Mouse (Mus musculus) stomach, embryonic 15.5 days (tissue): Measurements from ENCODE around the gene Poc1b. TPM values are rescaled to one million over a fixed set of nuclear protein-coding genes. Genes with fewer than 3 reads are reported as not detected.

Experiments
- ATAC-seq: fragments of 200-750 bp; cut with Nextera tagmentation; 2 replicates; pipeline ENCODE4 v1.8.0; 2017; ENCODE audit warnings: low read depth, moderate number of reproducible peaks, moderate TSS enrichment; ENCODE audit not compliant: insufficient read depth, low FRiP score
- H3K27ac ChIP-seq: fragments of 300-500 bp; sonication (generic); 2 replicates; pipeline ENCODE4 v1.5.1; 2015; ENCODE audit warnings: mild to moderate bottlenecking, inconsistent platforms
- H3K27me3 ChIP-seq: fragments of 300-500 bp; sonication (generic); replicated peaks from 2 replicates; pipeline ENCODE4 v1.6.1; 2015; ENCODE audit warnings: inconsistent platforms
- H3K36me3 ChIP-seq: fragments of 300-500 bp; sonication (generic); 2 replicates; pipeline ENCODE4 v1.6.1; 2015; ENCODE audit warnings: inconsistent platforms
- H3K4me1 ChIP-seq: fragments of 300-500 bp; sonication (generic); 2 replicates; pipeline ENCODE4 v1.6.1; 2015; ENCODE audit warnings: inconsistent platforms
- H3K4me2 ChIP-seq: fragments of 300-500 bp; sonication (generic); 2 replicates; pipeline ENCODE4 v1.6.1; 2015; ENCODE audit warnings: mild to moderate bottlenecking, inconsistent platforms
- H3K4me3 ChIP-seq: fragments of 300-500 bp; sonication (generic); replicated peaks from 2 replicates; pipeline ENCODE4 v1.5.1; 2015; ENCODE audit warnings: inconsistent platforms
- H3K9ac ChIP-seq: fragments of 300-500 bp; sonication (generic); 2 replicates; pipeline ENCODE4 v1.6.1; 2015; ENCODE audit warnings: inconsistent platforms
- H3K9me3 ChIP-seq: fragments of 300-500 bp; sonication (generic); 2 replicates; pipeline ENCODE4 v1.6.1; 2016; ENCODE audit warnings: inconsistent platforms
- WGBS: fragments of 180-500 bp; shearing (Covaris S2); methylation state at CpG from one replicate; pipeline ENCODE4 v1.1.7; 2015; 5-methylcytosine and 5-hydroxymethylcytosine counted together
- polyA plus RNA-seq: library from polyadenylated mRNA; unstranded; fragments of >200 nt; fragmentation: Nextera tagmentation; extraction: Ambion mirVana; gene quantifications from 2 replicates; pipeline ENCODE4 v1.2.1, GENCODE M21; 2015

The Poc1b gene
- polyA plus RNA-seq, 1 experiment from 2014 or later, result 17.7 TPM

DNA sequence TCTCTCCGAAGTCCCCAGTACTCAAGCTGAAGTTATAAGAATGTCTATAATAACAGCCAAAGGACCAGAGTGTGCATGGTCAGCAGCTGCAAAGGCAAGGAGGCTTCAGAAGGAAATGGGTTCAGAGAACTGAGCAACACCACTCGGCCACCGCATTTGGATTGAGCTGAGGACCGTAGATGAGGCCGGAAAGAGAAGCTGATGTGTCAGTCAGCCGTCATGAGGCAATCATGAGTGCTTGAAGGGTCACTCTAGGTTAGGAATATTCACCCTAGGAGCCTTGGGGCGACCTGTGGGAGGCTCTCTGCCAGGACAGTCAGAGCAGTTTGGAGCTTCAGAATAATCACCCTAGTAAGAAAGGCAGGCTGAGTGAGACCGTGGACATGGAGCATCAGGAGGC is 74.7 kb downstream of the Poc1b start:
- Histone ChIP-seq H3K27ac (no peak overlapping the region), H3K9ac (no peak overlapping the region), H3K9me3 (no peaks in the 10 kb centered on the region), H3K4me2 (no peak overlapping the region), H3K36me3 (no peaks in the 10 kb centered on the region), H3K4me3 (no peak overlapping the region), H3K4me1 (no peaks in the 10 kb centered on the region), H3K27me3 (no peaks in the 10 kb centered on the region)
- ATAC-seq, result no peak; the same call in 1 of the 2 replicates
- 87% methylated on average over 8 of the region's 8 CpGs for WGBS

DNA sequence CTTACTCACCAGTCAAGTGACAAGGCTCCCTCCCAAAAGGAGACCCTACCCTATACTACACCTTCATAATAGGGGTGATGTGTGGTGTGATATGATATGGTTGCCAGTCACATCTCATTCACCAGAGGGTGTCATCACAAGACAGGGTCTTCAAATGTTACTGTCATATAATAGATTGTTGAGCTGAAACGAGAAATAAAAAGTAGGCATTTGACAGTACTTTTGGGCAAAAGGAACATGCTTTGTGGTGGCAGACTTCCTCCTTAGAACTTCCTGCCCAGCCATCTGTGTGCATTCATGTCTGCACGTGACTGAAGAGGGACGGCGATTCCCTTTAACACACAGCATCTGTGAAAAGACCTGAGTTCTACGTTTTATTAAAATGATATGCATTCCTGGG is 75.3 kb downstream of the Poc1b start:
- Histone ChIP-seq H3K36me3 (no peaks in the 10 kb centered on the region), H3K4me1 (no peaks in the 10 kb centered on the region), H3K9me3 (no peaks in the 10 kb centered on the region), H3K27ac (no peak overlapping the region), H3K4me2 (no peak overlapping the region), H3K27me3 (no peaks in the 10 kb centered on the region), H3K9ac (no peak overlapping the region), H3K4me3 (no peak overlapping the region)
- ATAC-seq, result no peak
- 74% methylated on average over 5 of the region's 5 CpGs for WGBS

DNA sequence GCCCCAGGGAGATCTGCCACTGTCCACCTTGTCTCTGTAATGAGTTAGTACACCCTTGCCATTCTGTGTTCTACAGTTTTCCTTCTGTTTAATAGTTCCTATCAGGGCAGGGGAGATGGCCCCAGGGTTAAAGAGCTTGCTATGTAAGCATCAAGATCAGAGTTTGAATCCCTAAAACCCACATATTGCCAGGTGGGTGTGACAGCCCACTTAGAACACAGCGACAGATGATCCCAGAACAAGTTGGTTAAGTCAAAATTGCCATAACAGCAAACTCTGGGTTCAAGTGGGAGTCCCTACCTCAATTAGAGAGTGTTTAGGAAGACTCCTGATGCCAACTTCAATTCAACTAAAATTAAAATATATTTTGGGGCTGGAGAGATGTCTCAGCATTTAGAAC is 81.3 kb downstream of the Poc1b start:
- 85% methylated on average over 1 of the region's 1 CpGs for WGBS
- H3K9me3 ChIP-seq, result no peaks in the 10 kb centered on the region
- no peak for ATAC-seq

DNA sequence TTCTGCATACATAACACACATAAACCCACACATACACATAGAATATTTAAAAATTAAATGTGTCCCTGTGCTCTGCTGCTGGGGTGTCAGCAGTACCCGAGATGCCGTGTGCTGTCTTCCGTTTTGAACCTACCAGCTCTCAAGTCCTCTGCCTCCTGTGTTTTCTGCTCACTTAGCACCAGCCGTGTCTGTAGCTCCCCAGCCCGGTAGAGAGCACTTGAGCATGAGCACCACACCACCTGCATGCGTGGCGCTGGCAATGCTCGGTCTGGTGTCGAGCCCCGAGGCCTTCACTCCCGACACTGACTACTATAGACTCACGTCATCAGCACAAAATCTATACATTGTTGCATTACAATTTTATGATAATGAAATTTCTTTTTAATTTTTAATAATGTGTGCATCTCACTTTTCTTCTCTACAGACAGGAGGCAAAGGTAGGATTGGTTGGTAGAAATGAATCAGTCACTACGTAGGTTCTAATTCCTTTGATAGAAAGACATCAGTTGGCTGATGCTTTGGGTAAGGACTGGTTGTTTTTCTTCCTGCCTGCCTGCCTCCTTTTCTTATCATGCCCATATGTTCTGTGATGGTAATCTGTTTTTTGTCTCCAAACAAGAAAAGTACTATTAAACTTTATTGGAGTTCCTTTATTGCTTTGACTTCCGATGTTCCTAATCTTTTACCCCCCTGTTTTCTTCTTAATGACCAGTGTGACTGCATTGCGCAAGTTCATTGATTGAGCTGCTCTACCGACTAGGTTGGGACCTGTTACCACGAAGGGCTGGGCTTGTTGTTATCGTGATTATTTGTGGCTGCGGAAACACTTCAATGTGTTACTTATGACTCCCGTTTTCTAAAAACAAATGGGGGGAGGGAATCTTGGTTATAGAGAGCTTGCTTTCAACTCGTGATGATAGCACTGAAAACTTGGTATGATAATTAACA is 82.1 kb downstream of the Poc1b start:
- H3K27me3 ChIP-seq, result no peaks in the 10 kb centered on the region
- 88% methylated on average over 21 of the region's 21 CpGs for WGBS
- H3K4me1 ChIP-seq, result no peaks in the 10 kb centered on the region
- no peaks in the 10 kb centered on the region for H3K9me3 ChIP-seq
- H3K9ac ChIP-seq, result no peak overlapping the region
- H3K4me3 ChIP-seq, result no peak overlapping the region
- no peak for ATAC-seq
- no peaks in the 10 kb centered on the region for H3K36me3 ChIP-seq
- no peak overlapping the region for H3K4me2 ChIP-seq
- H3K27ac ChIP-seq, result no peak overlapping the region

More for the DNA sequence above, 81.3 kb downstream of the Poc1b start:
- no peaks in the 10 kb centered on the region for H3K27me3 ChIP-seq
- H3K9ac ChIP-seq, result no peak overlapping the region
- H3K4me3 ChIP-seq, result no peak overlapping the region
- no peaks in the 10 kb centered on the region for H3K36me3 ChIP-seq
- H3K27ac ChIP-seq, result no peak overlapping the region
- H3K4me2 ChIP-seq, result no peak overlapping the region
- H3K4me1 ChIP-seq, result no peaks in the 10 kb centered on the region

DNA sequence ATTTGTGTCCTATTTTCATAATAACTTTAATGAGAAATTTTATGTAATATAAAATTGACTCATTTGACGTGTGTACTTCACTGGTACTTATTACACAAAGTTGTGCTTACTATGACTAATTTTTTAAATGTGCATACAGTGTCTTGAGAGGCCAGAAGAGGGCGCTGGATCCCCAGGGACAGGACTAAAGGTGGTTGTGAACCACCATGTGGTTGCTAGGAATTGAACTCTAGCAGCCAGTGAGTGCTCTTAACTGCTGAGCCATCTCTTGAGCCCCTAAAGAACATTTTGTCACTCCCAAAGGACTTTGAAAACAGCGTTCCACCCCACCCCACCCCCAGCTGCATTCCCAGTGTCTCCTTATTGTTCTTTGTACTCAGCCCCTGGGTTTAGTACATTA is 84.0 kb downstream of the Poc1b start:
- H3K4me3 ChIP-seq, result no peak overlapping the region
- H3K4me2 ChIP-seq, result no peak overlapping the region
- H3K9ac ChIP-seq, result no peak overlapping the region
- no peak for ATAC-seq
- H3K9me3 ChIP-seq, result no peaks in the 10 kb centered on the region
- no peaks in the 10 kb centered on the region for H3K27me3 ChIP-seq
- H3K27ac ChIP-seq, result no peak overlapping the region
- no peaks in the 10 kb centered on the region for H3K36me3 ChIP-seq
- H3K4me1 ChIP-seq, result no peaks in the 10 kb centered on the region
- WGBS, result 57% methylated on average over 3 of the region's 3 CpGs

DNA sequence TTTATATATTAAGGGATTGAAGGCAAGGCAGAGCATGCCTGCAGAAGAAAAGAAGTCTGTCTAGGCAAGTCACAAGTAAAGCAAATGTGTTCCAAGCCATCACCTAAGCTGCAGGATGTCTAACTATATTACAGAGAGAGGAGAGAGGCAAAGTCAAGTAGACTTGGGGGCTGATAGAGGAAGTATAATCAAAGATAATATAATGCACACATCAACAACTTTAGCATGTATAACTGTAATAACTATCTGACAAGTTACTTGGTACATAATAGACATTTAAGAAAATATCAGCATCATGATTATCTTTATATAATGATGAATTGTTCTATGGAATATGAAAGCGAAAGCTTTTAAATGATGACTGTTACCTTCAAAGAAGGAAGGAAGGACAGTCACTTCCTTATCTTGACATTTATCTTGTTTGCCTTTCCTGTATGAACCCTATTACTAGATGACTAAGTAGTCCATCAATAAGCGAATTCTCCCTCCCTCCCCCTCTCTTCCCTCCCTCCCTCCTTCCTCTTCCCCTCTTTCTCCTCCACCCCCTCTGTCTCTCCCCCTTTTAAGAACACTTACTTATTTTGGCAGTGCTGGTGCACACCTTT is 87.7 kb downstream of the Poc1b start:
- no peaks in the 10 kb centered on the region for H3K4me1 ChIP-seq
- no peak overlapping the region for H3K4me3 ChIP-seq
- H3K4me2 ChIP-seq, result no peak overlapping the region
- H3K9me3 ChIP-seq, result no peaks in the 10 kb centered on the region
- H3K27ac ChIP-seq, result no peak overlapping the region
- ATAC-seq, result no peak
- H3K27me3 ChIP-seq, result no peaks in the 10 kb centered on the region
- WGBS, result 67% methylated on average over 2 of the region's 2 CpGs
- H3K9ac ChIP-seq, result no peak overlapping the region
- no peaks in the 10 kb centered on the region for H3K36me3 ChIP-seq

DNA sequence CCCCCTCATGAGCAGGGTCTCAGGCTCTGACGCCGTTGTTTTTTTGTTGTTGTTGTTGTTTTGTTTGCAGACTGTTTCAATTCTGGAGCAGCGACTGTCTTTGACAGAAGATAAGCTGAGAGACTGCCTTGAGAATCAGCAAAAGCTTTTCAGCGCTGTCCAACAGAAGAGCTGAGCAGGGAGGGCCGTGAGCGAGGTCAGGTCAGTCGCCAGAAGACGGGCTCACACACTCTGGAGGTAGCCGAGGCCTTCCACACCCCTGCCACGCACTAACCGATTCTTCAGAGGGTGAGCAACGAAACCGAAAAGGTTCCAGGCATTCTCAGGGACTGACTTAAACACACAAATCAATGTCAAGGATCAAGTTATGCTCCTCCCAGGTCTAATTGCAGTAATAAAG is 89.7 kb downstream of the Poc1b start:
- Histone ChIP-seq H3K9ac (no peak overlapping the region), H3K27me3 (no peaks in the 10 kb centered on the region), H3K36me3 (no peaks in the 10 kb centered on the region), H3K27ac (no peak overlapping the region), H3K4me2 (no peak overlapping the region), H3K4me3 (no peak overlapping the region), H3K4me1 (no peaks in the 10 kb centered on the region), H3K9me3 (no peaks in the 10 kb centered on the region)
- 65% methylated on average over 13 of the region's 13 CpGs for WGBS
- ATAC-seq, result no peak

DNA sequence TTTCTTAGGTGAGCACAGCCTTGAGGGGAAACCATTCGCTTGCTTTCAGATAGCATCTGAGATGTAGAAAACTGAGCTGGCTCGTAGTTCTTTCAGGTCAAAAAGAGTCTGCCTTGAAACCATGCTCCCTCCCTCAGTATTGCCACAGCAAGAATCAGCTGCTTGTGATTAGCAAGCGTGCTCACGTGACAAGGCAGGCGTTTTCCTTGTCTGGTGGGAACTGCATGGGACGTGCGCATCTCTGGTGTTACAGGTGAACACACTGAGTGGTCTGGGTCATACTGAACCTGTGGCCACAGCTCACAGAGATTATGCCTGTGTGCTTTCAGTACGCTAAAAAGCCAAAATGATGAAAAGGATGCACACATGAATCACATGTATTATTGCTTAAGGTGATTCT is 90.3 kb downstream of the Poc1b start:
- Histone ChIP-seq H3K4me1 (no peaks in the 10 kb centered on the region), H3K4me2 (no peak overlapping the region), H3K4me3 (no peak overlapping the region), H3K27me3 (no peaks in the 10 kb centered on the region), H3K9me3 (no peaks in the 10 kb centered on the region), H3K9ac (no peak overlapping the region), H3K36me3 (no peaks in the 10 kb centered on the region), H3K27ac (no peak overlapping the region)
- no peak for ATAC-seq
- 75% methylated on average over 8 of the region's 8 CpGs for WGBS

DNA sequence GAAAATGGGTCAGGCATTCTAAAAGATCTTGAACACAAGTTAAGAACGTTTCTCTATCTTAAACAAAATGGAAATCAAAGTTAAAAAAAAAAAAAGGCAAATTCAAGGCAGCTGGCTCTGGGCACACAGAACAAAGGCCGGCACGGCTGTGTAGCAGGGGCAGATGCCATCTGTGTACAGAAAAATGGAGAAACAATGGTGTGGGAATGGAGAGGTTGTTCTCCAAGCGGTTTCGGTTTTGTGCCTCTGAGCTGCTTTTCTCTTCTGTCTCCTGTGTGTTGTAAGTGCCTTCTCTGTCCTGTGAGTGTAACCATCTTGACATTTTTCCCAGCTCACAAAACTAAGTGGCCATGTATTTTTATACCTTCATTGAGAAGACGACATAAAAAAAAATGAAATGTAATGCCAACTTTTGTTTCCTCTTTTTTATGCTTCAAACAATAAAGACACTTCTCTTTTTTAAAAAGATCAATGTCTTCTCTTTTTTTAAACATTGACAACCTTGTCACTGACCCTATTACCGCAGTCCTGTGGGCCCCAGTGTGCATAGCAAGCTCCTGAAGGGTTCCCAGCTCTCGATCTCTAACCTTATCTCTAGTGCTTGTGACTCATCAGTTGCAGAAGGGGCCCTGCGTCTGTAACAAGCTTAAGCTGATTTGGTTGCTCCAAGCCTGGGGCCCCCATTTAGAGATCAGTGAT is 90.9 kb downstream of the Poc1b start:
- no peak overlapping the region for H3K9ac ChIP-seq
- no peak overlapping the region for H3K4me2 ChIP-seq
- no peaks in the 10 kb centered on the region for H3K36me3 ChIP-seq
- H3K4me1 ChIP-seq, result peaks cover 3% of the 10 kb centered on the region; the same call in 1 of the 2 replicates
- no peaks in the 10 kb centered on the region for H3K27me3 ChIP-seq
- no peaks in the 10 kb centered on the region for H3K9me3 ChIP-seq
- H3K4me3 ChIP-seq, result no peak overlapping the region
- WGBS, result 68% methylated on average over 9 of the region's 9 CpGs
- no peak overlapping the region for H3K27ac ChIP-seq
- ATAC-seq, result no peak

DNA sequence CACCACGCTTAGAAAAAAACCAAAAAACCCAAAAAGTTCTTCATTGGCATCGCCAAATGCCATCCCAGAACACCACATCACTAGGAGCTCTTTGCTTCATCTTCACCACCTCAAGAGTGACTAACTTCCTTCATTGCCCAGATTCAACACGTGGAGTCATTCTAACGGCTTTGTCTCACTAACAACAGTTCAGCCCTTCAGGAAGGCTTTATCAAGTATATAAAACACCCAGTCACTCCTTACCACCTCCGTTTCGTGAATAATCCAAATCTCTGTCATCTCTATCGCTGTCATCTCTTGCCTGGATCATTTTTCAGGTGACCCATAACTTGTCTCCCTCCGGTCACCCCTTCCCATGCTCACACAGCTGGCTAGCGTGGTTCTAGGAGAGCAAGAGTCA is 92.1 kb downstream of the Poc1b start:
- WGBS, result 94% methylated on average over 9 of the region's 9 CpGs
- no peak overlapping the region for H3K27ac ChIP-seq
- no peak for ATAC-seq
- no peak overlapping the region for H3K4me2 ChIP-seq
- no peaks in the 10 kb centered on the region for H3K9me3 ChIP-seq
- H3K27me3 ChIP-seq, result no peaks in the 10 kb centered on the region
- no peaks in the 10 kb centered on the region for H3K36me3 ChIP-seq
- peaks cover 5% of the 10 kb centered on the region; the same call in 1 of the 2 replicates for H3K4me1 ChIP-seq
- no peak overlapping the region for H3K9ac ChIP-seq
- H3K4me3 ChIP-seq, result no peak overlapping the region

DNA sequence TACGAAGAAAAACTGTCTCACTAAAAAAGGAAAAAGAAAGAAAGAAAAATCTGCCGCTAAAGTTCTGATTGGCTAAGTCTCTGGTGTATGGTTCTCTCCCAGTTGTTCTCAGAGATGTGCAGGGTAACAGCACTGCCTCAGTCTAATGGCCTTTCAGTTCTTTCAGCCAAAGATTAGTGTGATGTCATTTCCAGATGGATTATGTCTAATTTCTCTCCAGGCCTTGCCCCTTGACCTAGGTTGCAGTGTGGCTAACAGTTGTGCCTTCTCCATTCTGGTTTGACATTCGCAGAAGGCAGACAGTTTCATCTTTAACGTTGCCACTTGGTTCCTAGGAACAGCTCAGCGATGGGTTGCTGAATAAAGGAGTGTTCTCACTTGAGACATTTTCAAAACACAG is 94.1 kb downstream of the Poc1b start:
- Histone ChIP-seq H3K9me3 (no peaks in the 10 kb centered on the region), H3K27me3 (no peaks in the 10 kb centered on the region), H3K4me1 (peaks cover 8% of the 10 kb centered on the region; the same call in 1 of the 2 replicates), H3K4me3 (no peak overlapping the region), H3K4me2 (no peak overlapping the region), H3K9ac (no peak overlapping the region), H3K36me3 (no peaks in the 10 kb centered on the region), H3K27ac (peak overlapping the region; percentile 31; the same call in 1 of the 2 replicates)
- WGBS, result 60% methylated on average over 5 of the region's 5 CpGs
- no peak for ATAC-seq

DNA sequence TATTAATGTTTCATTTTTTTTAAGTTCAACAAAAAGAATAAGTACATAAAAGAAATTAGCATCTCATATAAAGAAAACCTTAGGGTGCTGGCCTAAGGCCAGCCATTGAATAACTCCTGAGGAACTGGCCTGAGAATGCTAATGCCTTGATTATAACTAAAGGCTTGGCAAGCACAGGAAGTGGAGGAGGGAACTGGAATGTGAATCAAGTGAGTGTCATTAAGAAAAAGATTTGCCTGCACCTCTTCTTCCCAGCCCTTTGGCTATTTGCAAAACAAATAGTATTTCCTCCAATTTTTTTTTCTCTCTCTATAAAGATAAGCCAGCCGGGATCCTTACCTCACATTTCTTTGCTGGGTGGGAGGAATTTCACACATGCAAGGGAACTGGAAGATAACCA is 95.0 kb downstream of the Poc1b start:
- 18% methylated on average over 1 of the region's 1 CpGs for WGBS

More for the DNA sequence above, 95.0 kb downstream of the Poc1b start:
- H3K27me3 ChIP-seq, result no peaks in the 10 kb centered on the region
- no peak overlapping the region for H3K9ac ChIP-seq
- H3K27ac ChIP-seq, result 0 out of 2 replicates have a peak overlapping the region, but pooled peaks have one; percentile 18
- no peak for ATAC-seq
- no peak overlapping the region for H3K4me2 ChIP-seq
- H3K36me3 ChIP-seq, result no peaks in the 10 kb centered on the region
- H3K4me1 ChIP-seq, result peaks cover 8% of the 10 kb centered on the region; the same call in 1 of the 2 replicates
- H3K9me3 ChIP-seq, result no peaks in the 10 kb centered on the region
- no peak overlapping the region for H3K4me3 ChIP-seq
